Mouse (Mus musculus): Measurements from ENCODE around the gene Crygs.

GRCm38 (mm10) chr16:22845481-22845880, 34.1 kb upstream of the Crygs start:
- TF ChIP-seq KAT2A (IDR thresholded peaks at IDR 0.05; ENCODE audit: insufficient replicate concordance, low read length) (no peak), CTCF (conservative IDR thresholded peaks at IDR 0.05 in 1 of 2, IDR thresholded peaks at IDR 0.05 in 1 of 2; ENCODE audit: low read depth in 2 of 2, low read length in 2 of 2) (no peak), E2F4 (IDR thresholded peaks at IDR 0.05; ENCODE audit: insufficient replicate concordance, low read depth, low read length) (no peak), RAD21 (IDR thresholded peaks at IDR 0.05; ENCODE audit: low read depth, low read length) (no peak), EP300 (IDR thresholded peaks at IDR 0.05; ENCODE audit: low read length) (no peak), ELF1 (IDR thresholded peaks at IDR 0.05; ENCODE audit: low read depth, low read length) (no peak), ZMIZ1 (IDR thresholded peaks at IDR 0.05; ENCODE audit: low read depth, low read length) (no peak)

Data from CH12.LX (cell line).